Mouse (Mus musculus): Measurements from ENCODE around the gene Pde11a. TPM values are rescaled to one million over a fixed set of nuclear protein-coding genes. Genes with fewer than 3 reads are reported as not detected.

The Pde11a gene
- polyA plus RNA-seq, 2 experiments = 0.33 to 0.58 TPM

- WGBS = 83% methylated on average over 6 of the region's 6 CpGs
Observed at GRCm38 (mm10) chr2:76122167-76122566, 216.4 kb downstream of the Pde11a start.

GRCm38 (mm10) chr2:76119848-76120247, 218.7 kb downstream of the Pde11a start:
- 63% methylated on average over 2 of the region's 2 CpGs for WGBS
- H3K27ac ChIP-seq (replicated peaks; ENCODE audit: low read depth, low read length) = no peak overlapping the region
- DNase-seq (ENCODE audit: low spot score) (no peak), ATAC-seq (ENCODE audit: low FRiP score, low read depth) (no peak)
- H3K4me1 ChIP-seq (ENCODE audit: control insufficient read depth, insufficient read depth, low read length) = no peaks in the 10 kb centered on the region
- no peaks in the 10 kb centered on the region for H3K27me3 ChIP-seq (ENCODE audit: control insufficient read depth, insufficient read depth, low read length)
- TF ChIP-seq POLR2A (IDR thresholded peaks at IDR 0.05; ENCODE audit: borderline replicate concordance, extremely low read depth, insufficient read depth, insufficient read length) = no peak
- H3K9me3 ChIP-seq (ENCODE audit: control insufficient read depth, low read length) = no peaks in the 10 kb centered on the region
- H3K36me3 ChIP-seq (ENCODE audit: control insufficient read depth, insufficient read depth, low read length) = no peaks in the 10 kb centered on the region
- H3K4me2 ChIP-seq (replicated peaks; ENCODE audit: low read depth, low read length, severe bottlenecking) = no peak overlapping the region
- H3K4me3 ChIP-seq (replicated peaks; ENCODE audit: low read length) = no peak overlapping the region
- H3K9ac ChIP-seq (ENCODE audit: low read depth, low read length, severe bottlenecking) = no peak overlapping the region

More at GRCm38 (mm10) chr2:76122167-76122566, 216.4 kb downstream of the Pde11a start:
- no peak for TF ChIP-seq POLR2A (IDR thresholded peaks at IDR 0.05; ENCODE audit: borderline replicate concordance, extremely low read depth, insufficient read depth, insufficient read length)
- Histone ChIP-seq H3K27me3 (ENCODE audit: control insufficient read depth, insufficient read depth, low read length) (no peaks in the 10 kb centered on the region), H3K4me1 (ENCODE audit: control insufficient read depth, insufficient read depth, low read length) (no peaks in the 10 kb centered on the region), H3K4me3 (replicated peaks; ENCODE audit: low read length) (no peak overlapping the region), H3K36me3 (ENCODE audit: control insufficient read depth, insufficient read depth, low read length) (no peaks in the 10 kb centered on the region), H3K27ac (replicated peaks; ENCODE audit: low read depth, low read length) (no peak overlapping the region), H3K9ac (ENCODE audit: low read depth, low read length, severe bottlenecking) (no peak overlapping the region), H3K9me3 (ENCODE audit: control insufficient read depth, low read length) (no peaks in the 10 kb centered on the region), H3K4me2 (replicated peaks; ENCODE audit: low read depth, low read length, severe bottlenecking) (no peak overlapping the region)
- ATAC-seq (ENCODE audit: low FRiP score, low read depth) (no peak), DNase-seq (ENCODE audit: low spot score) (no peak)

- 50% methylated on average over 5 of the region's 5 CpGs for WGBS
- H3K27me3 ChIP-seq (ENCODE audit: control insufficient read depth, insufficient read depth, low read length) = no peaks in the 10 kb centered on the region
- no peak overlapping the region for H3K4me2 ChIP-seq (replicated peaks; ENCODE audit: low read depth, low read length, severe bottlenecking)
- no peaks in the 10 kb centered on the region for H3K4me1 ChIP-seq (ENCODE audit: control insufficient read depth, insufficient read depth, low read length)
- no peak overlapping the region for H3K27ac ChIP-seq (replicated peaks; ENCODE audit: low read depth, low read length)
- H3K4me3 ChIP-seq (replicated peaks; ENCODE audit: low read length) = no peak overlapping the region
- no peak overlapping the region for H3K9ac ChIP-seq (ENCODE audit: low read depth, low read length, severe bottlenecking)
- no peak for TF ChIP-seq POLR2A (IDR thresholded peaks at IDR 0.05; ENCODE audit: borderline replicate concordance, extremely low read depth, insufficient read depth, insufficient read length)
- DNase-seq (ENCODE audit: low spot score) (no peak), ATAC-seq (ENCODE audit: low FRiP score, low read depth) (no peak)
- H3K36me3 ChIP-seq (ENCODE audit: control insufficient read depth, insufficient read depth, low read length) = no peaks in the 10 kb centered on the region
- no peaks in the 10 kb centered on the region for H3K9me3 ChIP-seq (ENCODE audit: control insufficient read depth, low read length)
Observed at GRCm38 (mm10) chr2:76118491-76118890, 220.1 kb downstream of the Pde11a start.

DNA sequence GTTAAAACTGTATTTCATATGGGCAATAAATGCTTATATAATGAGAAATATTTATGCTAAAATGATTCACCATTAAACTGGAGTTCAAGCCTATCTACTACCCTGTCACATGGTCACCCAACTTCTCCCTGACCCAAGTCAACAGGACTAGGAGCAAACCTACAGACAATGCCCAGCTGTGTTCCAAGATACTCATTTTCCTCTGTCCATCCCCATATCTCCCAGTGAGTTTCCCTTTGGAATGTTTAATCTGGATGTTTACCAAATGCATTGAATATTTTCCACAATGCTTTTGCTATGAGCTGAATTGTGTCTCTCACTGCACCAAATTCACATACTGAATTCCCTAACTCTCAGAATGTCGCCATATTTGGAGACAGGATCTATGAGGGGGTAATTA, 221.4 kb downstream of the Pde11a start:
- Histone ChIP-seq H3K36me3 (ENCODE audit: control insufficient read depth, insufficient read depth, low read length) (no peaks in the 10 kb centered on the region), H3K9ac (ENCODE audit: low read depth, low read length, severe bottlenecking) (no peak overlapping the region), H3K27me3 (ENCODE audit: control insufficient read depth, insufficient read depth, low read length) (no peaks in the 10 kb centered on the region), H3K4me3 (replicated peaks; ENCODE audit: low read length) (no peak overlapping the region), H3K4me2 (replicated peaks; ENCODE audit: low read depth, low read length, severe bottlenecking) (no peak overlapping the region), H3K4me1 (ENCODE audit: control insufficient read depth, insufficient read depth, low read length) (no peaks in the 10 kb centered on the region), H3K9me3 (ENCODE audit: control insufficient read depth, low read length) (no peaks in the 10 kb centered on the region), H3K27ac (replicated peaks; ENCODE audit: low read depth, low read length) (no peak overlapping the region)
- ATAC-seq (ENCODE audit: low FRiP score, low read depth) (no peak), DNase-seq (ENCODE audit: low spot score) (no peak)
- no peak for TF ChIP-seq POLR2A (IDR thresholded peaks at IDR 0.05; ENCODE audit: borderline replicate concordance, extremely low read depth, insufficient read depth, insufficient read length)
- WGBS = 86% methylated on average over 1 of the region's 1 CpGs

DNA sequence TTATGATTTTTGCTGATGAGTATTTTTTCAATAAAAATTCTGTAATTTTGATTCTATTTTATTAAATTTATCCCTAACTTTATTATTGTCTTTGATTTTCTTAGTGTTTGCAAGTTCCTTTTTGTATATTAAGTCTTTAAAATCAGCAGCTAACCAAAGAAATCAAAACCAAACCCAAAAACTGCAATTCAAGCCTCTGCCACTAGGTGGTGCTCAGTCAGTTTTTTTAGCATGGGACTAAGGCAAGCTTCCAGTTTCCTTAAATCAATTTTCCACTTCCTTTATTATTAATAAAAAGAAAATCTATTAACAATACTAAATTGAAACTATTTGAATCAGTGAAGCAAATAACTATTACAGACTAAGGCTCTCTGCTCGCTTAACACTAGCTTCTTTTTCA, 222.9 kb downstream of the Pde11a start:
- no peak for TF ChIP-seq POLR2A (IDR thresholded peaks at IDR 0.05; ENCODE audit: borderline replicate concordance, extremely low read depth, insufficient read depth, insufficient read length)
- H3K4me2 ChIP-seq (replicated peaks; ENCODE audit: low read depth, low read length, severe bottlenecking) = no peak overlapping the region

GRCm38 (mm10) chr2:76114734-76115133, 223.8 kb downstream of the Pde11a start:
- WGBS = 11% methylated on average over 6 of the region's 6 CpGs
- no peak for TF ChIP-seq POLR2A (IDR thresholded peaks at IDR 0.05; ENCODE audit: borderline replicate concordance, extremely low read depth, insufficient read depth, insufficient read length)
- no peak overlapping the region for H3K4me3 ChIP-seq (replicated peaks; ENCODE audit: low read length)
- DNase-seq (ENCODE audit: low spot score) (peak; percentile 55), ATAC-seq (ENCODE audit: low FRiP score, low read depth) (0 out of 2 replicates have a peak, but pooled peaks have one; percentile 41)
- H3K27ac ChIP-seq (replicated peaks; ENCODE audit: low read depth, low read length) = no peak overlapping the region
- H3K9me3 ChIP-seq (ENCODE audit: control insufficient read depth, low read length) = no peaks in the 10 kb centered on the region
- H3K9ac ChIP-seq (ENCODE audit: low read depth, low read length, severe bottlenecking) = no peak overlapping the region
- H3K36me3 ChIP-seq (ENCODE audit: control insufficient read depth, insufficient read depth, low read length) = no peaks in the 10 kb centered on the region
- no peaks in the 10 kb centered on the region for H3K27me3 ChIP-seq (ENCODE audit: control insufficient read depth, insufficient read depth, low read length)
- H3K4me2 ChIP-seq (replicated peaks; ENCODE audit: low read depth, low read length, severe bottlenecking) = no peak overlapping the region
- H3K4me1 ChIP-seq (ENCODE audit: control insufficient read depth, insufficient read depth, low read length) = no peaks in the 10 kb centered on the region

More for the DNA sequence above, 222.9 kb downstream of the Pde11a start:
- no peak overlapping the region for H3K4me3 ChIP-seq (replicated peaks; ENCODE audit: low read length)
- H3K4me1 ChIP-seq (ENCODE audit: control insufficient read depth, insufficient read depth, low read length) = no peaks in the 10 kb centered on the region
- WGBS = 33% methylated on average over 1 of the region's 1 CpGs
- DNase-seq (ENCODE audit: low spot score) = peak; percentile 72
- no peaks in the 10 kb centered on the region for H3K9me3 ChIP-seq (ENCODE audit: control insufficient read depth, low read length)
- no peak overlapping the region for H3K9ac ChIP-seq (ENCODE audit: low read depth, low read length, severe bottlenecking)
- H3K36me3 ChIP-seq (ENCODE audit: control insufficient read depth, insufficient read depth, low read length) = no peaks in the 10 kb centered on the region
- ATAC-seq (ENCODE audit: low FRiP score, low read depth) = no peak
- H3K27ac ChIP-seq (replicated peaks; ENCODE audit: low read depth, low read length) = no peak overlapping the region
- H3K27me3 ChIP-seq (ENCODE audit: control insufficient read depth, insufficient read depth, low read length) = no peaks in the 10 kb centered on the region
